ENCODE assay signal across 8 mouse cellular contexts in genomic region chr17:33910346-33911051, GRCm38 (mm10). TPM values are rescaled to one million over a fixed set of nuclear protein-coding genes. Genes with fewer than 3 reads are reported as not detected.
DNase-seq lines count a peak whose midpoint lies in the region; ATAC-seq and TF ChIP-seq lines count a peak whose summit lies in the region.

No protein-coding gene starts in this region.

- H3K9ac ChIP-seq in hindbrain, embryonic 13.5 days = peak overlapping the region; percentile 92
- peak overlapping the region; percentile 58; the same call in 1 of the 2 replicates for H3K9ac ChIP-seq in midbrain, postnatal 0 days (replicated peaks; ENCODE audit: low read length, poor library complexity, severe bottlenecking)

- WGBS in hindbrain, embryonic 13.5 days = 55% methylated on average over 11 of the region's 11 CpGs
- 56% methylated on average over 11 of the region's 11 CpGs for WGBS in midbrain, postnatal 0 days

- H3K36me3 ChIP-seq in hindbrain, embryonic 13.5 days = peaks cover 44% of the 10 kb centered on the region
- H3K36me3 ChIP-seq in midbrain, postnatal 0 days (ENCODE audit: insufficient read depth, low read length) = peaks cover 27% of the 10 kb centered on the region

- no peaks in the 10 kb centered on the region for H3K9me3 ChIP-seq in hindbrain, embryonic 13.5 days
- no peaks in the 10 kb centered on the region for H3K9me3 ChIP-seq in midbrain, postnatal 0 days (ENCODE audit: low read length)

- DNase-seq in layer of hippocampus, adult 2 months (ENCODE audit: low spot score in 2 of 2) = no peak
- DNase-seq in layer of hippocampus, postnatal 25 days (ENCODE audit: extremely low spot score in 1 of 2, low spot score in 1 of 2) = no peak
- peak; percentile 53 for DNase-seq in ZHBTc4 (ENCODE audit: low read depth, low spot score)
- no peak for DNase-seq in midbrain, postnatal 0 days (ENCODE audit: low spot score)
- DNase-seq in urinary bladder, postnatal 14 days (ENCODE audit: low spot score) = no peak
- no peak for DNase-seq in embryo, embryonic 9.5 days (ENCODE audit: extremely low spot score)
- no peak for DNase-seq in frontal cortex, postnatal 25 days (ENCODE audit: low spot score in 2 of 2)

- no peak for ATAC-seq in hindbrain, embryonic 13.5 days (ENCODE audit: low FRiP score)
- no peak for ATAC-seq in midbrain, postnatal 0 days (ENCODE audit: low FRiP score)

- H3K4me3 ChIP-seq in layer of hippocampus, adult 2 months = peak overlapping the region; percentile 76
- H3K4me3 ChIP-seq in hindbrain, embryonic 13.5 days = peak overlapping the region; percentile 79
- peak overlapping the region; percentile 52 for H3K4me3 ChIP-seq in midbrain, postnatal 0 days (ENCODE audit: low read depth, low read length)

- H3K27ac ChIP-seq in layer of hippocampus, adult 2 months = peak overlapping the region; percentile 92; the same call in 1 of the 2 replicates
- peak overlapping the region; percentile 89 for H3K27ac ChIP-seq in hindbrain, embryonic 13.5 days
- no peak overlapping the region; the same call in 1 of the 2 replicates for H3K27ac ChIP-seq in midbrain, postnatal 0 days (ENCODE audit: low read depth, low read length)

- H3K4me2 ChIP-seq in hindbrain, embryonic 13.5 days = peak overlapping the region; percentile 92
- H3K4me2 ChIP-seq in midbrain, postnatal 0 days (ENCODE audit: low read depth, low read length, poor library complexity, severe bottlenecking) = peak overlapping the region; percentile 92

- peak; percentile 54 for TF ChIP-seq CTCF in layer of hippocampus, adult 2 months (conservative IDR thresholded peaks at IDR 0.05)
- peak; percentile 46 for TF ChIP-seq CTCF in midbrain, postnatal 0 days (IDR thresholded peaks at IDR 0.05)

- H3K27me3 ChIP-seq in hindbrain, embryonic 13.5 days = no peaks in the 10 kb centered on the region
- H3K27me3 ChIP-seq in midbrain, postnatal 0 days (ENCODE audit: insufficient read depth, low read length) = no peaks in the 10 kb centered on the region

- peaks cover 55% of the 10 kb centered on the region for H3K4me1 ChIP-seq in hindbrain, embryonic 13.5 days (replicated peaks)
- peaks cover 5% of the 10 kb centered on the region; the same call in 1 of the 2 replicates for H3K4me1 ChIP-seq in midbrain, postnatal 0 days (ENCODE audit: insufficient read depth, low read length)

RNA-seq across cellular contexts. Expression of gene Daxx, which starts 1.3 kb away (rescaled TPM):
- total RNA-seq in layer of hippocampus, adult 2 months (2021) = 10 to 100 TPM; 26.1 to 32.9 TPM
- total RNA-seq in layer of hippocampus, postnatal 25 days (2021) = 10 to 100 TPM; 27.4 to 27.9 TPM
- 48.1 and 54.6 TPM in 2 replicates for polyA plus RNA-seq in hindbrain, embryonic 13.5 days (2015; fragmentation: Nextera tagmentation; extraction: Ambion mirVana)
- 52.3 and 55.7 TPM in 2 replicates for total RNA-seq in midbrain, postnatal 0 days (2014; rRNA removed)
- polyA plus RNA-seq in midbrain, postnatal 0 days (2015; fragmentation: Nextera tagmentation; extraction: Ambion mirVana) = 42.9 and 44.3 TPM in 2 replicates

RNA-seq across cellular contexts. Expression of gene Tapbp, which starts 5.2 kb away (rescaled TPM):
- 10 to 100 TPM; 30.2 to 40.1 TPM for total RNA-seq in layer of hippocampus, adult 2 months (2021)
- total RNA-seq in layer of hippocampus, postnatal 25 days (2021) = 10 to 100 TPM; 36.2 to 37.0 TPM
- polyA plus RNA-seq in hindbrain, embryonic 13.5 days (2015; fragmentation: Nextera tagmentation; extraction: Ambion mirVana) = 26.8 and 29.2 TPM in 2 replicates
- 41.4 and 44.4 TPM in 2 replicates for total RNA-seq in midbrain, postnatal 0 days (2014; rRNA removed)
- polyA plus RNA-seq in midbrain, postnatal 0 days (2015; fragmentation: Nextera tagmentation; extraction: Ambion mirVana) = 29.0 and 29.1 TPM in 2 replicates

RNA-seq across cellular contexts. Expression of gene Zbtb22, which starts 5.2 kb away (rescaled TPM):
- 10 to 100 TPM; 31.4 to 31.8 TPM for total RNA-seq in layer of hippocampus, adult 2 months (2021)
- 10 to 100 TPM; 27.7 to 29.6 TPM for total RNA-seq in layer of hippocampus, postnatal 25 days (2021)
- 16.8 and 18.7 TPM in 2 replicates for polyA plus RNA-seq in hindbrain, embryonic 13.5 days (2015; fragmentation: Nextera tagmentation; extraction: Ambion mirVana)
- total RNA-seq in midbrain, postnatal 0 days (2014; rRNA removed) = 44.3 and 50.9 TPM in 2 replicates
- polyA plus RNA-seq in midbrain, postnatal 0 days (2015; fragmentation: Nextera tagmentation; extraction: Ambion mirVana) = 18.5 and 18.6 TPM in 2 replicates

RNA-seq across cellular contexts. Expression of gene Platr17, which starts 5.6 kb away (rescaled TPM):
- under 1 TPM; 0.61 to 0.64 TPM for total RNA-seq in layer of hippocampus, adult 2 months (2021)
- not detected for total RNA-seq in layer of hippocampus, postnatal 25 days (2021)
- 0.41 and 0.49 TPM in 2 replicates for polyA plus RNA-seq in hindbrain, embryonic 13.5 days (2015; fragmentation: Nextera tagmentation; extraction: Ambion mirVana)
- 0.22 and 0.33 TPM in 2 replicates for total RNA-seq in midbrain, postnatal 0 days (2014; rRNA removed)
- 1.4 and 1.5 TPM in 2 replicates for polyA plus RNA-seq in midbrain, postnatal 0 days (2015; fragmentation: Nextera tagmentation; extraction: Ambion mirVana)

RNA-seq across cellular contexts. Expression of gene Rgl2, which starts 18.8 kb away (rescaled TPM):
- total RNA-seq in layer of hippocampus, adult 2 months (2021) = 10 to 100 TPM; 68.9 to 76.4 TPM
- 10 to 100 TPM; 53.4 to 72.7 TPM for total RNA-seq in layer of hippocampus, postnatal 25 days (2021)
- polyA plus RNA-seq in hindbrain, embryonic 13.5 days (2015; fragmentation: Nextera tagmentation; extraction: Ambion mirVana) = 56.7 and 56.9 TPM in 2 replicates
- 81.8 and 83.0 TPM in 2 replicates for total RNA-seq in midbrain, postnatal 0 days (2014; rRNA removed)
- polyA plus RNA-seq in midbrain, postnatal 0 days (2015; fragmentation: Nextera tagmentation; extraction: Ambion mirVana) = 33.1 and 38.2 TPM in 2 replicates
